Mouse (Mus musculus): ENCODE measurements around the gene Coq9. TPM values are rescaled to one million over a fixed set of nuclear protein-coding genes. Genes with fewer than 3 reads are reported as not detected.

Coq9 gene
- total RNA-seq, 2 experiments from 2014 or later: 36.1 to 54.2 TPM

Other genes starting within 250 kb of the Coq9 start
- 39.4 and 41.1 TPM in 2 replicates for gene Rspry1, start 236.4 kb upstream of the Coq9 start, total RNA-seq (2015)
- 31.6 and 35.4 TPM in 2 replicates for gene Rspry1, start 236.4 kb upstream of the Coq9 start, total RNA-seq (2017)
- gene Fam192a, start 236.3 kb upstream of the Coq9 start, total RNA-seq (2015): 35.3 and 40.4 TPM in 2 replicates
- gene Fam192a, start 236.3 kb upstream of the Coq9 start, total RNA-seq (2017): 102 and 135 TPM in 2 replicates
- gene Arl2bp, start 171.7 kb upstream of the Coq9 start, total RNA-seq (2015): 21.1 and 26.4 TPM in 2 replicates
- 73.3 and 75.1 TPM in 2 replicates for gene Arl2bp, start 171.7 kb upstream of the Coq9 start, total RNA-seq (2017)
- gene Pllp, start 142.0 kb upstream of the Coq9 start, total RNA-seq (2015): not detected in 2 replicates
- not detected in 2 replicates for gene Pllp, start 142.0 kb upstream of the Coq9 start, total RNA-seq (2017)
- gene Ccl22, start 92.7 kb upstream of the Coq9 start, total RNA-seq (2015): not detected in 2 replicates
- gene Ccl22, start 92.7 kb upstream of the Coq9 start, total RNA-seq (2017): not detected in 2 replicates
- 0.57 TPM in 1 of 2 replicates, not detected in the other for gene Cx3cl1, start 66.3 kb upstream of the Coq9 start, total RNA-seq (2015)
- gene Cx3cl1, start 66.3 kb upstream of the Coq9 start, total RNA-seq (2017): not detected in 2 replicates
- gene Ccl17, start 27.9 kb upstream of the Coq9 start, total RNA-seq (2015): 0.34 and 1.5 TPM in 2 replicates
- not detected in 2 replicates for gene Ccl17, start 27.9 kb upstream of the Coq9 start, total RNA-seq (2017)
- gene Ciapin1, start within 50 bp of the Coq9 start, total RNA-seq (2015): 29.3 and 34.5 TPM in 2 replicates
- 49.1 and 58.0 TPM in 2 replicates for gene Ciapin1, start within 50 bp of the Coq9 start, total RNA-seq (2017)
- 64.3 and 66.4 TPM in 2 replicates for gene Polr2c, start 19.1 kb downstream of the Coq9 start, total RNA-seq (2015)
- 55.2 and 65.0 TPM in 2 replicates for gene Polr2c, start 19.1 kb downstream of the Coq9 start, total RNA-seq (2017)
- 0.49 TPM in 1 of 2 replicates, not detected in the other for gene Dok4, start 38.0 kb downstream of the Coq9 start, total RNA-seq (2015)
- gene Dok4, start 38.0 kb downstream of the Coq9 start, total RNA-seq (2017): 0.14 and 0.37 TPM in 2 replicates
- 0.25 and 0.32 TPM in 2 replicates for gene Ccdc102a, start 79.8 kb downstream of the Coq9 start, total RNA-seq (2015)
- gene Ccdc102a, start 79.8 kb downstream of the Coq9 start, total RNA-seq (2017): 1.2 and 1.3 TPM in 2 replicates
- 0.17 TPM in 1 of 2 replicates, not detected in the other for gene Adgrg5, start 85.4 kb downstream of the Coq9 start, total RNA-seq (2015)
- gene Adgrg5, start 85.4 kb downstream of the Coq9 start, total RNA-seq (2017): not detected in 2 replicates
- 88.4 and 140 TPM in 2 replicates for gene Adgrg1, start 136.4 kb downstream of the Coq9 start, total RNA-seq (2015)
- gene Adgrg1, start 136.4 kb downstream of the Coq9 start, total RNA-seq (2017): 48.8 and 85.6 TPM in 2 replicates
- gene Adgrg3, start 179.4 kb downstream of the Coq9 start, total RNA-seq (2015): 106 and 111 TPM in 2 replicates
- 178 and 215 TPM in 2 replicates for gene Adgrg3, start 179.4 kb downstream of the Coq9 start, total RNA-seq (2017)
- 1.2 and 1.8 TPM in 2 replicates for gene Drc7, start 216.8 kb downstream of the Coq9 start, total RNA-seq (2015)
- 3.8 and 7.1 TPM in 2 replicates for gene Drc7, start 216.8 kb downstream of the Coq9 start, total RNA-seq (2017)
- 6.3 and 7.3 TPM in 2 replicates for gene Katnb1, start 242.9 kb downstream of the Coq9 start, total RNA-seq (2015)
- gene Katnb1, start 242.9 kb downstream of the Coq9 start, total RNA-seq (2017): 25.2 and 25.9 TPM in 2 replicates